Mouse (Mus musculus) ES-Bruce4 (cell line): Measurements from ENCODE around the gene Cplx3.

ENCODE experiments used
- CTCF ChIP-seq: IDR thresholded peaks from one replicate; pipeline ENCODE4 v1.8.1; 2011; ENCODE audit warnings: low read depth, low read length
- EP300 ChIP-seq: IDR thresholded peaks from 2 replicates; pipeline ENCODE4 v1.6.1; 2011; ENCODE audit warnings: low read depth, low read length; ENCODE audit not compliant: insufficient read depth

GRCm38 (mm10) chr9:57627892-57628291 lies 21.8 kb upstream of the Cplx3 start:
- TF ChIP-seq CTCF (no peak), EP300 (no peak)
